Mouse (Mus musculus) CD4-positive naive resting alpha-beta T cell, adult 76 days (primary cell): ENCODE data around the gene Il6st. TPM values are rescaled to one million over a fixed set of nuclear protein-coding genes. Genes with fewer than 3 reads are reported as not detected.

Source experiments
- total RNA-seq: library from RNA; stranded (reverse); gene quantifications from one replicate; pipeline ENCODE4 v1.2.4, GENCODE M21; 2023

Il6st gene
- total RNA-seq: 202 TPM

DNA sequence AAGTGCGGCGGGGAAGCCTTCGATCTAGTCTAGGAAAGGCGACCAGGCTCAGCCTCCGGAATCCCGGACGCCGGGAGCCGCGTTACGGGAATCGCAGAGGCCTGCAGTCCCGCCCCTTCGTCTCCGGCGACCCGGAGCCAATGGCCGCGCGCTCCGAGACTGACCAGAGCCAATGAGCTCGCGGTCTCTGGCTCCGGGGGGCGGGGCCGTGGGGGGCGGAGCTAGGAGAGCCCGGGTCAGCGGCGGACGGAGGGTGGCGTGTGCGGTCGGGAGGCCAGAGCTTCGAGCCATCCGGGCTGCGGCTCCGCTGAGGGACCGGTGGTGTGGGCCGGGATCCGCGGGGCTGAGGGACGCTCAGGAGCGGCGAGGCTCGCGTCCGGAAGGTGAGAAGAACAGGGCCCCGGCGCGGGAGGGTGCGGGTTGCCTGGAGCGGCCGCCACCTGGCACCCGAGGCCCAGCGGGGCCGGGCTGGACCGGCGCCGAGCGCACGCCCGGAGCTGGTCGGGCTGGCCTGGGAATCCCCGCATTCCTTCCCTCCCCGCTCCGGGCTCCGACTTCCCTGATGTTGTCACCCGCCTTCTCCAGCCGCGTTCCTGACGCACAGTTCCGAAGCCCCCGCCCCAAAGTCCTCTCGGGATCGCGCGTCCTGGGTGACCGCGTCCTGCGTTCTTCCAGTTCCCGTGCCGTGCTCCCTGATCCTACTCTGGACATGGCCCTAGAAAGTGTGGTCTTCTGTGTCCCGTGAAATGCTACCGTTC lies at the start of gene Il6st:
Gene Il6st (plus strand): TSS at position 203 of the 758 bp plus-strand sequence.

Other genes with a start within 250 kb of the Il6st start
- 0.47 TPM for gene Ankrd55, start 175.6 kb upstream of the Il6st start, total RNA-seq
- gene Il31ra, start 130.3 kb downstream of the Il6st start, total RNA-seq: not detected
- gene Ddx4, start 188.4 kb downstream of the Il6st start, total RNA-seq: not detected
- gene Slc38a9, start 196.7 kb downstream of the Il6st start, total RNA-seq: 34.3 TPM